Mouse (Mus musculus): ENCODE measurements around the gene Gtf2h2. TPM values are rescaled to one million over a fixed set of nuclear protein-coding genes. Genes with fewer than 3 reads are reported as not detected.

Gene Gtf2h2
- polyA plus RNA-seq (2017; shearing (Covaris generic)): 36.7 TPM

GRCm38 (mm10) chr13:100492061-100492787 lies at the start of gene Gtf2h2:
Gene Gtf2h2 (minus strand): TSS chr13:100492579.

GRCm38 (mm10) chr13:100452415-100453127 lies 39.8 kb downstream of the Gtf2h2 start, which contains the start of gene Naip1:
Gene Naip1 (minus strand): TSS chr13:100452869.

Other genes starting within 250 kb of the Gtf2h2 start
- gene Naip5, start 246.3 kb downstream of the Gtf2h2 start, polyA plus RNA-seq (2017; shearing (Covaris generic)): not detected
- gene Naip6, start 174.9 kb downstream of the Gtf2h2 start, polyA plus RNA-seq (2017; shearing (Covaris generic)): 0.07 TPM
- gene Naip1, start 39.7 kb downstream of the Gtf2h2 start, polyA plus RNA-seq (2017; shearing (Covaris generic)): not detected
- gene Ocln, start 60.1 kb upstream of the Gtf2h2 start, polyA plus RNA-seq (2017; shearing (Covaris generic)): not detected
- gene Marveld2, start 124.4 kb upstream of the Gtf2h2 start, polyA plus RNA-seq (2017; shearing (Covaris generic)): 5.4 TPM
- 130 TPM for gene Ak6, start 158.4 kb upstream of the Gtf2h2 start, polyA plus RNA-seq (2017; shearing (Covaris generic))
- gene Rad17, start 158.5 kb upstream of the Gtf2h2 start, polyA plus RNA-seq (2017; shearing (Covaris generic)): 20.9 TPM
- gene Taf9, start 159.0 kb upstream of the Gtf2h2 start, polyA plus RNA-seq (2017; shearing (Covaris generic)): 3.1 TPM
- gene Ccdc125, start 177.1 kb upstream of the Gtf2h2 start, polyA plus RNA-seq (2017; shearing (Covaris generic)): 17.5 TPM
- gene Cdk7, start 238.4 kb upstream of the Gtf2h2 start, polyA plus RNA-seq (2017; shearing (Covaris generic)): 53.1 TPM

Data from naive thymus-derived CD4-positive, alpha-beta T cell, adult 5 months (primary cell).